Mouse (Mus musculus): Measurements from ENCODE around the gene Zmynd8. TPM values are rescaled to one million over a fixed set of nuclear protein-coding genes. Genes with fewer than 3 reads are reported as not detected.

Gene Zmynd8
- polyA plus RNA-seq (2012; rRNA removed; ENCODE audit: low replicate concordance), result 18.1 and 26.0 TPM in 2 replicates

GRCm38 (mm10) chr2:165898202-165899194 lies at the start of gene Zmynd8:
Zmynd8 (minus strand) TSS chr2:165899016.

Other genes with a start within 250 kb of the Zmynd8 start
- gene Ncoa3, start 93.6 kb upstream of the Zmynd8 start, polyA plus RNA-seq (2012; rRNA removed; ENCODE audit: low replicate concordance), result 33.3 and 48.3 TPM in 2 replicates